Mouse (Mus musculus) E14TG2a.4 (cell line): ENCODE data around the gene Vmp1.

ENCODE experiments used
- H3K27me3 ChIP-seq: 2 replicates; pipeline ENCODE4 v1.6.1; 2014; ENCODE audit warnings: low read length, control low read depth; ENCODE audit not compliant: insufficient read depth
- H3K36me3 ChIP-seq: 2 replicates; pipeline ENCODE4 v1.6.1; 2014; ENCODE audit warnings: low read length, control low read depth; ENCODE audit not compliant: insufficient read depth
- H3K4me1 ChIP-seq: replicated peaks from 2 replicates; pipeline ENCODE4 v1.6.1; 2014; ENCODE audit warnings: low read depth, low read length, control low read depth
- H3K4me3 ChIP-seq: replicated peaks from 2 replicates; pipeline ENCODE4 v1.5.1; 2014; ENCODE audit warnings: mild to moderate bottlenecking, low read length
- H3K9me3 ChIP-seq: 2 replicates; pipeline ENCODE4 v1.6.1; 2014; ENCODE audit warnings: low read length, control low read depth
- CTCF ChIP-seq: conservative IDR thresholded peaks from 2 replicates; pipeline ENCODE4 v1.5.1; 2014; ENCODE audit warnings: low read length
- NANOG ChIP-seq: IDR thresholded peaks from 2 replicates; pipeline ENCODE4 v1.6.1; 2014; ENCODE audit warnings: borderline replicate concordance, low read length, mixed read lengths
- POU5F1 ChIP-seq: IDR thresholded peaks from 2 replicates; pipeline ENCODE4 v1.6.1; 2014; ENCODE audit warnings: low read length, borderline replicate concordance

The Vmp1 gene

DNA sequence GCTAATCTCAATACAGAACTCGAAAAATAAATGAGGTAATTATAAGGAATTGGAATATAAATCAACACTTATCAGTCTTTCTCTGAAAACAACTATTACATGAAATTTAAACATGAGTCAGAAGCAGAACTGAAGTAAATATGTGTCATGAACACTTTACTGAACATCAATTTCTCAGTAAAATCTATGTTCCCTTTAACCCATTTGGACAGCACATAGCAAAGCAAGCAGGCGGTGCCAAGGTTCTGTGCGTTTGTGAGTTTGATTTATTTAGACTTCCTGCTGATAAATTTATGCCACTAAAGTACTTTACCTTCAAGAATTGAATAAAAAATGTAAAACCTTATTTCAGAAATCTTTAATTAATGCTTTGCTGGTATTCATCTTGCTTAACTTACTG lies 54.2 kb downstream of the Vmp1 start:
- peaks cover 17% of the 10 kb centered on the region for H3K36me3 ChIP-seq
- no peak for TF ChIP-seq POU5F1
- no peak for TF ChIP-seq CTCF
- TF ChIP-seq NANOG = no peak

DNA sequence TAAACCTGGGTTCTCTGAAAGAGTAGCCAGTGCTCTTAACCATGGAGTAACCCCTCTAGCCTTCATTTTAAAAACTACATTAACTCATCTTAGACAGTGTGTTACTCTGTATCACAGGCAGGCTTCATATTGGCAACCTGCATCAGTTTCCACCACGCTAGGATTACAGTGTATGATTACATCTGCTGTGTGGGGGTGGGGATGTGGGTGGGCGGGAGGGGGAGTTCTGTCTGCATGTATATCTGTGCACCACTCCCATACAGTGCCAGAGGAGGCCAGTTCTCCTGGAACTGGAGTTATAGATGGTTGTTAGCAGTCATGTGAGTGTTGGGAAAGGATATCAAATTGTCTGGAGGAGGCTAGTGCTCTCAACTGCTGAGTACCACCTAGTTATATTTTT lies 55.2 kb downstream of the Vmp1 start:
- H3K9me3 ChIP-seq = no peaks in the 10 kb centered on the region
- no peak overlapping the region for H3K4me3 ChIP-seq
- peaks cover 15% of the 10 kb centered on the region for H3K36me3 ChIP-seq
- no peaks in the 10 kb centered on the region for H3K27me3 ChIP-seq
- TF ChIP-seq CTCF (no peak), NANOG (no peak), POU5F1 (no peak)
- no peaks in the 10 kb centered on the region for H3K4me1 ChIP-seq

More for the DNA sequence above, 54.2 kb downstream of the Vmp1 start:
- no peak overlapping the region for H3K4me3 ChIP-seq
- H3K27me3 ChIP-seq = no peaks in the 10 kb centered on the region
- no peaks in the 10 kb centered on the region for H3K9me3 ChIP-seq
- no peaks in the 10 kb centered on the region for H3K4me1 ChIP-seq

DNA sequence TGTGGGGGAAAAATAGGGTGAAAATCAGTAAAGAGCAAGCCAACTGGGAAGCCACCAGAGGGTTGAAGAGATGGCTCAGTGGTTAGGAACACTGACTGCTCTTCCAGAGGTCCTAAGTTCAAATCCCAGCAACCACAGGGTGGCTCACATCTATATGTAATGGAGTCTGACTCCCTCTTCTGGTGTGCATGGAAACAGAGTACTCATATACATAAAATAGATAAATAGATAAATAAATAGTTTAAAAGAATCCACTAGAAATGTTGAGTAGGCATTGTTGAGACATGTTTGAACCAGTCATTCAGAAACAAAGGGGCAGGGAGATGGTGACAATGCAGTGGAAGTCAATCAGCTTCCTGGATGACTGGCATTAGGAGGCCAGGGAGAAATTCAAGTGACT lies 56.0 kb downstream of the Vmp1 start:
- H3K27me3 ChIP-seq = no peaks in the 10 kb centered on the region
- H3K36me3 ChIP-seq = peaks cover 15% of the 10 kb centered on the region
- TF ChIP-seq POU5F1 (no peak), NANOG (no peak), CTCF (no peak)
- H3K9me3 ChIP-seq = no peaks in the 10 kb centered on the region
- no peaks in the 10 kb centered on the region for H3K4me1 ChIP-seq
- H3K4me3 ChIP-seq = no peak overlapping the region

DNA sequence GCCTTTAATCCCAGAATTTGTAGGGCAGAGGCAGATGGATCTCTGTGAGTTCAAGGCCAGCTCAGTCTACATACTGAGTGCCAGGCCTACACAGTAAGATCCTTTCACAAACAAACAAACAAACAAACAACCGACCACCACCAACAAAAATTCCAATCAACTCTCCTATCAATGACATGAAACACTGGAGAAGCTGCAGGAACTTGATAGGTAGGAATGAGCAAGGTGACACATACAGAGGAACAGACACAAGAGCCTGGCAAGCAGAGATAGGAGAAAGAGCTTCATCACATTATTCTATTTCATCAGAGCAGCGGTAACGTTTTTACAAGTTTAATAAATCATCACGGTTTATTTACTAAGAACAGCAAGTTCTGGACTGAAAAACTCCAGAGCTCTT lies 56.9 kb downstream of the Vmp1 start:
- Histone ChIP-seq H3K9me3 (no peaks in the 10 kb centered on the region), H3K27me3 (no peaks in the 10 kb centered on the region), H3K4me1 (no peaks in the 10 kb centered on the region), H3K4me3 (no peak overlapping the region), H3K36me3 (peaks cover 8% of the 10 kb centered on the region)
- TF ChIP-seq CTCF = no peak
- TF ChIP-seq NANOG = no peak
- no peak for TF ChIP-seq POU5F1

DNA sequence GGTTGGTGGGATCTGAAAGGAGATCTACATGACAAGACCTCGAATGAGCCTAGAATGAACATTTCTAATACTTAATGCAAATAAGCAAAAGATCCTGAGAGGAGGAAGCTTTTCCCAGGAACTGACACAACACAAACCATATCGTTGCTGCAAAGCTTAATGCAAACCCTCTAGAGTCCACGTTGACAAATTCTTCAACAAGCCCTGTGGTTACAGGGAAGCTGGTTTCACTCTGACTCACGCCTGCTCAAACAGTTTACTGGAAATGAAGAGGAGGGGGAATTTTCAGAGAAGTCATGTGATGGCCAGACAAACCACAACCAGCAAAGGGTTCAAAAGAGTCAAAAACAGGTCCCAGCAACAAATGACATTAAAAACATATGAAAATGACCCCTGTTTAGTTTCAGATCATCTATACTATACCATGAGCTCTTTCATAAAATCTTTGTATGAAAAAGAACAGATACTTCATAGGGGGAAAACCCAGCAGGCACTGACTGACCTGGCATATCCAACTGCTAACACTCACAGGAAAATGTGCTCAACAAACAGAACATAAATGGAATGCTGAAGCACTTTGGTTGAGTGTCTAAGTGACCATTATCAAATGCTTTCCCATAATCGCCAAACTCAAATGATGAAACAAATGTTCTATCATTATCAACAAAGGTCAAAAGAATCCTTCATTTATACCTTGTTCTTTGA lies 59.2 kb downstream of the Vmp1 start:
- H3K4me1 ChIP-seq = no peaks in the 10 kb centered on the region
- H3K4me3 ChIP-seq = no peak overlapping the region
- no peaks in the 10 kb centered on the region for H3K27me3 ChIP-seq
- H3K9me3 ChIP-seq = no peaks in the 10 kb centered on the region
- H3K36me3 ChIP-seq = no peaks in the 10 kb centered on the region
- TF ChIP-seq CTCF = no peak
- TF ChIP-seq NANOG = no peak
- no peak for TF ChIP-seq POU5F1

DNA sequence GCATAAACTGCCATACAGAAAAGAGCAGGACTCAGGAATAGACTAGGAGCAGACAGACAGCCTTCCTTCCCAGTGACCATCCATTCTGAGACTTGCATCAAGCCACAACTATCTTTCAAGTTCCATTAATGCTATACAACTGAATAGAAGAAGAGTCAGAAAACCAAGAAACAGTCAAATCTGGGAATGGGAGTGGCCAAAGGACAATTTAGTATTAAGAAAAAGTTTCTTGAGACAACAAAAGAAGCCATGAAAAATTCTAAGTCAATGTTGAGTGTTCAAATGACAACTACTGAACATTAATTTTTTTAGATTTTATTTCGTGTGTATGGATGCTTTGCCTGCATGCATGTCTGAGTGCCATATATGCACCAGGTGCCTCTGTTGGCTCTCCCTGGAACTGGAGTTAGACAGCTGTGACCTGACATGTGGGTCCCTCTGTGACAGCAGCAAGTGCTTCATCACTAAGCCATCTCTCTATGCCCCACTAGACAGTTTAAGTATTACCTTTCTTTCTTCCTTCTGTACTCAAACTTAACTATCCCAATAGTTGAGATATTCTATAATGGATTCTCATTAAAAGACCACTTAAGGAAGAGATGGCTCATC lies 60.1 kb downstream of the Vmp1 start:
- no peaks in the 10 kb centered on the region for H3K4me1 ChIP-seq
- H3K9me3 ChIP-seq = no peaks in the 10 kb centered on the region
- no peaks in the 10 kb centered on the region for H3K36me3 ChIP-seq
- no peak overlapping the region for H3K4me3 ChIP-seq
- TF ChIP-seq NANOG (no peak), POU5F1 (no peak), CTCF (no peak)
- no peaks in the 10 kb centered on the region for H3K27me3 ChIP-seq

DNA sequence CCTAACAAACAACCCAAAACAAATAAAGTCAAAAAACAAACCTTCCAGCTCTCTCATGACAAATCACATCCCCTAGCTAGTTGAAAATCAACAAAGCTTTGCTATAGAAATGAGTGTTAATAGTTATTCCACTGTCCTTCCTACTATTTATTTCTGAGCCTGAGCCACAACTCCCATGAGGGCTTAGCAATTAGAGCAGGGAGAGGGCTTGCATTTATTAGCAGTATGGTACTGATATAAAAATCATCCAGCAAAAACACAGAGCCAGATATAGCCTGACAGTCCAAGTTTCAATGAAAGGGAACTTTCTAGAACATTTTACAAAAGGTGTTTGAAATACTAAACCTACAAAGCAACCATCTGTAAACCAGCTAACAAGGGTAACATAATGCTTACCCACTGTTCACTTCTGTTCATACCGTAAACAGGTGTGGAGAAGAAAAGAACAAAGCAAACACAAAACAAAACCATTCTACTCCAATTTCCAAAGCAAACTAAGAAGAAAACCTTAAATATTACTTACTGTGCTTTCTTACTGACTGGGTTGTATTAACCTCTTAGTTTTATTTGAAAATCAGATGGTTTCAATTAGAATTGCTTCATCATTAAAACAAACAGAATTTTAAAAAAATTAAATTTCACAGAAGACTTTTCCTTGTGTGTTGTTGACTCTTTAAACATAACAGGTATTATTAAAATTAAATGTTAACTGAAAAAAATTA lies 61.3 kb downstream of the Vmp1 start:
- no peaks in the 10 kb centered on the region for H3K27me3 ChIP-seq
- TF ChIP-seq NANOG (no peak), CTCF (no peak), POU5F1 (no peak)
- H3K36me3 ChIP-seq = no peaks in the 10 kb centered on the region
- H3K9me3 ChIP-seq = no peaks in the 10 kb centered on the region
- no peak overlapping the region for H3K4me3 ChIP-seq
- H3K4me1 ChIP-seq = no peaks in the 10 kb centered on the region

DNA sequence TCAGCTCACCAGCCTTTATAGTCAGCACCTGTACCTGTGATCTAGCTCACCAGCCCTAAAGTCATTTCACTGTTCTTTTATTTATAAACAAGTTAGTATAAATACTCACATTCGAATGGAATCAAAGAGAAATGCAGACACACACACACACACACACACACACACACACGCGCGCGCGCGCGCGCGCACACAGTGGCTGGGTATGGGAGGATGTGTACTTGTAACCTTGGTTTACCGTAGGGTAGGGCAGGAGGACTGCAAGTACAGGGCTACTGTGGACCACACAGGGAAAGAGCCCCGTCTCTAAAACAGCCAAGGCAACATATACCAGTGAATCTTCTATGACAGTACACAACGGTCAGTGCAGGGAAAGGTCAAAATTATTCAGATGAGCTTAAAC lies 62.5 kb downstream of the Vmp1 start:
- Histone ChIP-seq H3K4me3 (no peak overlapping the region), H3K27me3 (no peaks in the 10 kb centered on the region), H3K9me3 (no peaks in the 10 kb centered on the region), H3K4me1 (peaks cover 4% of the 10 kb centered on the region), H3K36me3 (0 out of 2 replicates have a peak, but pooled peaks cover 4% of the 10 kb centered on the region)
- no peak for TF ChIP-seq NANOG
- no peak for TF ChIP-seq CTCF
- TF ChIP-seq POU5F1 = no peak
